Mouse (Mus musculus) cortical plate, adult 2 months (tissue): Measurements from ENCODE around the gene Marf1.

Source experiments
- CTCF ChIP-seq: fragments of 200-500 bp; IDR thresholded peaks from 2 replicates; pipeline ENCODE4 v1.5.1; 2011; ENCODE audit warnings: mild to moderate bottlenecking, control low read depth, low read length; ENCODE audit not compliant: insufficient read depth; ENCODE audit errors: extremely low read depth
- POLR2A ChIP-seq: fragments of 200-500 bp; IDR thresholded peaks from 2 replicates; pipeline ENCODE4 v1.6.1; 2011; ENCODE audit warnings: mild to moderate bottlenecking, low read length, control low read depth; ENCODE audit not compliant: insufficient read depth; ENCODE audit errors: extremely low read depth

- TF ChIP-seq CTCF (no peak), POLR2A (no peak)
Measured at GRCm38 (mm10) chr16:14158536-14158935, 4.6 kb downstream of the Marf1 start.
